Mouse (Mus musculus) CH12.LX (cell line): ENCODE results near the gene Cfap61.

Experiments used
- CTCF ChIP-seq, 2 experiments: IDR thresholded peaks in 1 of 2; conservative IDR thresholded peaks in 1 of 2; 2 replicates each; pipeline ENCODE4 v1.5.1; 2011 to 2012; ENCODE audit warnings: low read depth in 2 of 2, low read length in 2 of 2, improper control_type of control experiment in 1 of 2, inconsistent platforms in 1 of 2, mild to moderate bottlenecking in 1 of 2, moderate library complexity in 1 of 2
- EP300 ChIP-seq: IDR thresholded peaks from 2 replicates; pipeline ENCODE4 v1.6.1; 2011; ENCODE audit warnings: low read length, improper control_type of control experiment
- GABPA ChIP-seq: IDR thresholded peaks from 2 replicates; pipeline ENCODE4 v1.6.1; 2012; ENCODE audit warnings: low read depth, low read length, improper control_type of control experiment, inconsistent platforms; ENCODE audit not compliant: insufficient replicate concordance
- HCFC1 ChIP-seq: IDR thresholded peaks from 2 replicates; pipeline ENCODE4 v1.6.1; 2012; ENCODE audit warnings: low read depth, mild to moderate bottlenecking, inconsistent platforms, low read length, improper control_type of control experiment
- POLR2A ChIP-seq: IDR thresholded peaks from 2 replicates; pipeline ENCODE4 v1.6.1; 2011; ENCODE audit warnings: low read depth, mild to moderate bottlenecking, improper control_type of control experiment, low read length
- POLR2AphosphoS2 ChIP-seq: IDR thresholded peaks from 2 replicates; pipeline ENCODE4 v1.6.1; 2011; ENCODE audit warnings: low read depth, low read length, improper control_type of control experiment

GRCm38 (mm10) chr2:145979616-145980015 lies 45.0 kb downstream of the Cfap61 start:
- no peak for TF ChIP-seq HCFC1
- TF ChIP-seq EP300: no peak
- no peak for TF ChIP-seq CTCF (conservative IDR thresholded peaks at IDR 0.05 in 1 of 2, IDR thresholded peaks at IDR 0.05 in 1 of 2; ENCODE audit: low read depth in 2 of 2, low read length in 2 of 2)
- no peak for TF ChIP-seq POLR2A
- no peak for TF ChIP-seq GABPA
- TF ChIP-seq POLR2AphosphoS2: no peak
